Mouse (Mus musculus): ENCODE results near the gene Gsdma.

GRCm38 (mm10) chr11:98668984-98669383 is 4.8 kb downstream of the Gsdma start:
- TF ChIP-seq CTCF (IDR thresholded peaks at IDR 0.05; ENCODE audit: insufficient read depth, low read depth, low read length): no peak
- no peak for TF ChIP-seq POLR2A (IDR thresholded peaks at IDR 0.05; ENCODE audit: insufficient read depth, low read depth, low read length)

Data from olfactory bulb, adult 2 months (tissue).